Mouse (Mus musculus) limb, embryonic 11.5 days (tissue): ENCODE results near the gene Gp1ba. TPM values are rescaled to one million over a fixed set of nuclear protein-coding genes. Genes with fewer than 3 reads are reported as not detected.
A peak's percentile ranks its signal among the peaks of the same experiment; 100 is the strongest.

Source experiments
- ATAC-seq: fragments of 200-750 bp; cut with Nextera tagmentation; 2 replicates; pipeline ENCODE4 v1.8.0; 2017; ENCODE audit warnings: low read depth; ENCODE audit not compliant: insufficient number of reproducible peaks, low FRiP score, low TSS enrichment
- DNase-seq: peaks from one replicate; pipeline ENCODE4 v3.0.0-alpha.2; 2015; ENCODE audit warnings: low spot score
- H3K27ac ChIP-seq: fragments of 300-500 bp; sonication (generic); replicated peaks from 2 replicates; pipeline ENCODE4 v1.5.1; 2014; ENCODE audit warnings: low read depth, mild to moderate bottlenecking, low read length
- H3K27me3 ChIP-seq: fragments of 300-500 bp; sonication (generic); 2 replicates; pipeline ENCODE4 v1.6.1; 2014; ENCODE audit warnings: mild to moderate bottlenecking, low read length, mixed read lengths; ENCODE audit not compliant: control insufficient read depth, insufficient read depth
- H3K36me3 ChIP-seq: fragments of 300-500 bp; sonication (generic); 2 replicates; pipeline ENCODE4 v1.6.1; 2014; ENCODE audit warnings: mild to moderate bottlenecking, low read length, moderate library complexity, mixed read lengths; ENCODE audit not compliant: control insufficient read depth, insufficient read depth
- H3K4me1 ChIP-seq: fragments of 300-500 bp; sonication (generic); 2 replicates; pipeline ENCODE4 v1.6.1; 2014; ENCODE audit warnings: low read length, mixed read lengths; ENCODE audit not compliant: control insufficient read depth, insufficient read depth
- H3K4me2 ChIP-seq: fragments of 300-500 bp; sonication (generic); 2 replicates; pipeline ENCODE4 v1.6.1; 2014; ENCODE audit warnings: low read depth, mild to moderate bottlenecking, moderate library complexity; ENCODE audit not compliant: severe bottlenecking
- H3K4me3 ChIP-seq: fragments of 300-500 bp; sonication (generic); 2 replicates; pipeline ENCODE4 v1.5.1; 2014; ENCODE audit warnings: low read depth, low read length
- H3K9ac ChIP-seq: fragments of 300-500 bp; sonication (generic); 2 replicates; pipeline ENCODE4 v1.6.1; 2014; ENCODE audit warnings: mild to moderate bottlenecking, low read length
- H3K9me3 ChIP-seq: fragments of 300-500 bp; sonication (generic); 2 replicates; pipeline ENCODE4 v1.6.1; 2016; ENCODE audit warnings: low read length; ENCODE audit not compliant: control insufficient read depth
- WGBS: fragments of 180-500 bp; shearing (Covaris S2); extraction: QIAGEN DNeasy Blood & Tissue Kit; methylation state at CpG from one replicate; pipeline ENCODE4 v1.1.7; 2014; 5-methylcytosine and 5-hydroxymethylcytosine counted together
- polyA plus RNA-seq: library from polyadenylated mRNA; unstranded; fragments of >200 nt; fragmentation: Nextera tagmentation; extraction: Ambion mirVana; gene quantifications from 2 replicates; pipeline ENCODE4 v1.2.1, GENCODE M21; 2014

Gp1ba gene
- polyA plus RNA-seq, 1 experiment from 2014 or later = 1.2 TPM

GRCm38 (mm10) chr11:70652884-70653344 is 14.0 kb downstream of the Gp1ba start:
- ATAC-seq = no peak
- peaks cover 28% of the 10 kb centered on the region for H3K36me3 ChIP-seq
- peak overlapping the region; percentile 96 for H3K4me2 ChIP-seq
- H3K27ac ChIP-seq = peak overlapping the region; percentile 97
- DNase-seq = no peak
- H3K27me3 ChIP-seq = no peaks in the 10 kb centered on the region
- peak overlapping the region; percentile 98 for H3K9ac ChIP-seq
- WGBS = 53% methylated on average over 6 of the region's 6 CpGs
- H3K9me3 ChIP-seq = no peaks in the 10 kb centered on the region
- H3K4me1 ChIP-seq = peaks cover 44% of the 10 kb centered on the region
- peak overlapping the region; percentile 100 for H3K4me3 ChIP-seq

DNA sequence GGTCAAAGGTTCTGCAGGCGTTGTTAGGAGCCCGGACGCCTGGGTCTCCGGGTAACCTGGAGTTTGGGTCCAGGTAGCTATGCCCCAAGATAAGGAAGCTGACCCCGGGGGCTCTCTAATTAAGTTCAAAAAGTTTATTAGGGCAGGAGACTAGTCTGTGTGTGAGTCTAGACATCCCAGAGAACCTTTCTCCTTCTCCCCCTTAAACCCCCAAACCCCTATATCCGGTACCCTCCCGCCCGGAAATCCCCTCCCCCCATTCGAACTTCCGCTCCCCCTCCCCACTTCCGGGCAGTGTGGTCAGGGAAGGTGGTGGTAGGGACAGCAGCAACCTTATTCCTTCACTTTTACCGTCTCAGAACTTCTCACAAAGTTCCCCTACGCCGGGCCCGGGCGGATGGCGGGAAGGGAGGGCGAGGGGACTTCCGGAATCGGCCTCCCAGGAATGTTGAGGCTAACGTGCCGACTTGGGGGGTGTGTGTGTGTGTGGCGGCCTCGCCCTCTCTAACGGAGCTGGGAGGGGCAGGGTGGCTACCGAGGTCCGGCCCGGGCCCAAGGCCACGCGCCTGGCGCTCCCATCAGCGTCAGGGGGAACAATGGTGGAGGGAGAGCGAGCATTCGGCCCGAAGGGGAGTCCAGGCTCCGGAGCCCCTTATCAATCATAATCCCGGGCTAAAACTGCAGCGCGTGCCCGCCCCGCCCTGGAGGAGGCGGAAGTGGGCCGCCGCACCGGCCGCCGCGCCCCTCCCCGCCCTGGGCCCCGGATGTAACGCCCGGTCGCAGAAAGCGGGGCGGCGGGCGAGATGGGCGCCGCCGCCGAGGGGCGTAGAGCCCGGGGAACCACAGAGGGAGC is 14.6 kb downstream of the Gp1ba start:
- DNase-seq (peak; percentile 84), ATAC-seq (peak; percentile 33)
- no peaks in the 10 kb centered on the region for H3K27me3 ChIP-seq
- H3K4me1 ChIP-seq = peaks cover 41% of the 10 kb centered on the region
- peak overlapping the region; percentile 100 for H3K4me3 ChIP-seq
- peak overlapping the region; percentile 98 for H3K9ac ChIP-seq
- no peaks in the 10 kb centered on the region for H3K9me3 ChIP-seq
- H3K36me3 ChIP-seq = peaks cover 28% of the 10 kb centered on the region
- peak overlapping the region; percentile 97 for H3K27ac ChIP-seq
- H3K4me2 ChIP-seq = peak overlapping the region; percentile 96
- WGBS = under 1% methylated on average over 52 of the region's 63 CpGs

GRCm38 (mm10) chr11:70654198-70654922 is 15.4 kb downstream of the Gp1ba start, which contains the start of gene Pfn1:
TSS of gene Pfn1 (minus strand) at chr11:70654644.
- peaks cover 36% of the 10 kb centered on the region for H3K4me1 ChIP-seq

GRCm38 (mm10) chr11:70654923-70655570 is 16.1 kb downstream of the Gp1ba start:
- DNase-seq (peak; percentile 87), ATAC-seq (peak; percentile 32; the same call in 1 of the 2 replicates)
- H3K36me3 ChIP-seq = peaks cover 17% of the 10 kb centered on the region
- H3K4me1 ChIP-seq = peaks cover 36% of the 10 kb centered on the region
- H3K27ac ChIP-seq = peak overlapping the region; percentile 97
- peak overlapping the region; percentile 96 for H3K4me2 ChIP-seq
- WGBS = under 1% methylated on average over 48 of the region's 48 CpGs
- no peaks in the 10 kb centered on the region for H3K9me3 ChIP-seq
- peak overlapping the region; percentile 98 for H3K9ac ChIP-seq
- no peaks in the 10 kb centered on the region for H3K27me3 ChIP-seq
- H3K4me3 ChIP-seq = peak overlapping the region; percentile 100

More at GRCm38 (mm10) chr11:70654198-70654922, 15.4 kb downstream of the Gp1ba start, which contains the start of gene Pfn1:
- no peaks in the 10 kb centered on the region for H3K27me3 ChIP-seq
- peak within 1 kb of the TSS; percentile 100 for H3K4me3 ChIP-seq
- H3K9me3 ChIP-seq = no peaks in the 10 kb centered on the region
- DNase-seq (peak; percentile 83), ATAC-seq (peak; percentile 11; the same call in 1 of the 2 replicates)
- H3K27ac ChIP-seq = peak within 1 kb of the TSS; percentile 97
- H3K9ac ChIP-seq = peak within 1 kb of the TSS; percentile 98
- H3K36me3 ChIP-seq = peaks cover 20% of the 10 kb centered on the region
- WGBS = under 1% methylated on average over 54 of the region's 61 CpGs
- H3K4me2 ChIP-seq = peak within 1 kb of the TSS; percentile 96

DNA sequence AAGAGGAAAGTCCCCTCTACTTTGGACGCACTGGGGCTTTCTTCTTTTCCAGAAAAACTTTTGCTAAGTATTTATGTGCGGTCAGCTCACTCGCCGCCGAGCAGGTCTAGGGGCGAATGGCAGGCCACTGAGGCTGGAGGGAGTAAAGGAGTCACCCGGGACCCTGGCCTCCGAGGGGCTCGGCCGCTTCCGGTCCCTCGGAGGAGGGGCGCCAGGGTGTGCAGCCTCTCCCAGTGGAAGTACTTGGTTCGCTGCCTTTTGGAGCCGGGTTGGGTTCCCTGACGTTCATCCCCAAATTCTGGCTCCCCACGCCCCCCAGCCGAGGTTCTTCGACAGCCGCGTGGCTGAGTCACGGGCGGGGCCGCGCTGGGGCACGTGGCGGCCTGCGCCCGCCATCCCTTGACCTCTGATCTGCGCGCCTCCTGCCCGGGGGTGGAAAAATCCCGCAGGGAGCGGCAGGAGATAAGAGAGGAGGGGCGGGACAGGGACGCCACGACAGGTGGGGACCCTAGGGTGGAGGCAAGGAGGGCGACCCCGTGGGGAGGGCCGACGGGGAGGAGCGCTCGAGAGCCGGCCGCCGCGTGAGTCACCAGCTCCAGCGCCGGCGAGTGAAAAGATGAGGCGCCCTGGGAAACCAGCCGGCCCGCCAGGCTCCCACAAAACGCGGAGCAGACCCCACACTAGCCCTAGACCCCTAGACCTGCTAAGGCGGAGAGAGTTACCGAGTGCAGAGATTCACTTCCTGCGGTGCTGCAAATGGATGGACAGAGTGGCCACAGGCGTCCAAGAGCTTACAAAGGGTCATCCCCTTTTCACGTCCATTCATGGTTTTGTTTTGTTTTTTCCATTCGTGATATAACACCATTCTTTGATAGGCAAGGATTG is 16.9 kb downstream of the Gp1ba start:
- Histone ChIP-seq H3K27ac (peak overlapping the region; percentile 97), H3K27me3 (no peaks in the 10 kb centered on the region), H3K36me3 (peaks cover 15% of the 10 kb centered on the region), H3K4me2 (peak overlapping the region; percentile 96), H3K4me3 (peak overlapping the region; percentile 100), H3K9me3 (no peaks in the 10 kb centered on the region), H3K4me1 (peaks cover 34% of the 10 kb centered on the region), H3K9ac (peak overlapping the region; percentile 98)
- peak; percentile 79 for DNase-seq
- ATAC-seq = peak; percentile 13; the same call in 1 of the 2 replicates
- under 1% methylated on average over 61 of the region's 61 CpGs for WGBS

DNA sequence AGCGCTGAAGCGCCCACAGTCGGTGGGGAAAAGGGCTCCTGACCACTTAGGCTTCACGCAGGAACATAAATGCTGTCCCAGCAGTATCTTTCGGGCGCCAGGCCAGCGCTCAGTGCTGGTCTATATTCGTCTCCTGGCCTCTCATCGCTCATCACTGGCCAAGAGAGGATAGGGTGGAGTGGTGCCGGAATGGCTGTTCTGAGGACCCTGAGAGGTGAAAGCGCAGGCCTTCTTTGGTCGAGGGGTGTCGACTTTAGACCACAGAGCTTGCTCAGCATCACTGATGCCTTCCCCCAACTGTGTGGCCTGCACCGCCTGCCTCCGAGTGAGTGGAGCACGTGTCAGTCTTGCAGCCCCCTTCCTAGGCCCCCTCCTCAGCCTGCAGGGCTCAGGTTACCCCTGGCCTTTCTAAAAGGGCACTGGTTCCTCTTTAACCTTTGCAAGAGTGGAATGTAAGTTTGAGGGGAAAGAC is 17.6 kb downstream of the Gp1ba start:
- peak overlapping the region; percentile 100 for H3K4me3 ChIP-seq
- DNase-seq (peak; percentile 81), ATAC-seq (peak; percentile 70)
- H3K27me3 ChIP-seq = no peaks in the 10 kb centered on the region
- peak overlapping the region; percentile 96 for H3K4me2 ChIP-seq
- no peaks in the 10 kb centered on the region for H3K9me3 ChIP-seq
- H3K4me1 ChIP-seq = peaks cover 29% of the 10 kb centered on the region
- peaks cover 8% of the 10 kb centered on the region for H3K36me3 ChIP-seq
- H3K9ac ChIP-seq = peak overlapping the region; percentile 98
- 2% methylated on average over 16 of the region's 16 CpGs for WGBS
- H3K27ac ChIP-seq = peak overlapping the region; percentile 97

GRCm38 (mm10) chr11:70656964-70657363 is 18.0 kb downstream of the Gp1ba start, which contains the start of gene Eno3:
TSS of gene Eno3 (plus strand) at chr11:70657202.
- H3K36me3 ChIP-seq = peaks cover 6% of the 10 kb centered on the region
- no peaks in the 10 kb centered on the region for H3K27me3 ChIP-seq
- ATAC-seq = 0 out of 2 replicates have a peak, but pooled peaks have one; percentile 18
- H3K4me1 ChIP-seq = peaks cover 27% of the 10 kb centered on the region
- H3K4me3 ChIP-seq = peak within 1 kb of the TSS; percentile 100
- DNase-seq = no peak
- peak within 1 kb of the TSS; percentile 97 for H3K27ac ChIP-seq
- H3K9ac ChIP-seq = peak within 1 kb of the TSS; percentile 98
- H3K9me3 ChIP-seq = no peaks in the 10 kb centered on the region
- H3K4me2 ChIP-seq = peak within 1 kb of the TSS; percentile 96
- 2% methylated on average over 3 of the region's 3 CpGs for WGBS
